Comparison of ENCODE assay signal across 15 mouse cellular contexts in genomic region chr8:125327551-125328262, GRCm38 (mm10).
DNase-seq lines count a peak whose midpoint lies in the region; ATAC-seq and TF ChIP-seq lines count a peak whose summit lies in the region.
"Had no signal": no experiment of that assay in that cellular context is flagged by ENCODE, and none has a peak within 500 bp of the region (broad histone marks: within the 10 kb centered on the region; RNA-seq: fewer than 3 reads in every experiment).

No protein-coding gene starts in this region.

- no peaks in the 10 kb centered on the region for H3K36me3 ChIP-seq in kidney, adult 2 months (ENCODE audit: control insufficient read depth, insufficient read depth, low read length)
- H3K36me3 ChIP-seq in ES-E14 (ENCODE audit: control insufficient read depth, insufficient read depth, low read length, poor library complexity, severe bottlenecking): no peaks in the 10 kb centered on the region
- H3K36me3 ChIP-seq in heart, embryonic 14.5 days (ENCODE audit: control insufficient read depth, insufficient read depth, low read length): no peaks in the 10 kb centered on the region
- H3K36me3 ChIP-seq in midbrain, embryonic 11.5 days (ENCODE audit: control insufficient read depth, insufficient read depth, low read length): no peaks in the 10 kb centered on the region
- H3K36me3 ChIP-seq: embryonic facial prominence, embryonic 13.5 days; G1E had no signal

- peak overlapping the region; percentile 60 for H3K4me2 ChIP-seq in heart, embryonic 14.5 days (ENCODE audit: low read length)
- H3K4me2 ChIP-seq in midbrain, embryonic 11.5 days: no peak overlapping the region
- H3K4me2 ChIP-seq: embryonic facial prominence, embryonic 13.5 days had no signal

- DNase-seq in adrenal gland, postnatal 14 days: peak; percentile 48
- DNase-seq in adrenal gland, postnatal 36 days: no peak
- peak; percentile 45 for DNase-seq in kidney, adult 2 months
- no peak for DNase-seq in kidney, postnatal 4 days
- DNase-seq in ES-E14 (ENCODE audit: low read depth, low spot score): peak; percentile 47
- no peak for DNase-seq in yolk sac, embryonic 10.5 days (ENCODE audit: low spot score)
- no peak for DNase-seq in midbrain, embryonic 11.5 days (ENCODE audit: low spot score, missing footprints)
- DNase-seq: cerebellum, postnatal 14 days; liver; right cerebral cortex, postnatal 25 days; thymus, adult 2 months had no signal

- 39% methylated on average over 13 of the region's 13 CpGs for WGBS in kidney, adult 2 months
- 25% methylated on average over 13 of the region's 13 CpGs for WGBS in heart, embryonic 14.5 days
- WGBS in midbrain, embryonic 11.5 days: 68% methylated on average over 13 of the region's 13 CpGs

- ATAC-seq in heart, embryonic 14.5 days (ENCODE audit: insufficient number of reproducible peaks, insufficient read depth, low FRiP score, low read depth): peak; percentile 14; the same call in 1 of the 2 replicates
- ATAC-seq in midbrain, embryonic 11.5 days (ENCODE audit: low FRiP score): no peak
- ATAC-seq: intestine, embryonic 16.5 days had no signal

- H3K4me1 ChIP-seq in kidney, adult 2 months (ENCODE audit: control insufficient read depth, insufficient read depth, low read length): peaks cover 7% of the 10 kb centered on the region
- H3K4me1 ChIP-seq in ES-E14 (ENCODE audit: control insufficient read depth in 2 of 2, insufficient read depth in 2 of 2, low read length in 2 of 2, poor library complexity in 1 of 2): peaks cover 4 to 9% of the 10 kb centered on the region in 2 experiments
- peaks cover 48 to 54% of the 10 kb centered on the region in 2 experiments for H3K4me1 ChIP-seq in heart, embryonic 14.5 days (ENCODE audit: control insufficient read depth in 2 of 2, insufficient read depth in 2 of 2, low read length in 2 of 2)
- H3K4me1 ChIP-seq in midbrain, embryonic 11.5 days (ENCODE audit: control insufficient read depth, insufficient read depth, low read length): peaks cover 6% of the 10 kb centered on the region; the same call in 1 of the 2 replicates

- no peak overlapping the region for H3K4me3 ChIP-seq in kidney, adult 2 months (ENCODE audit: insufficient read depth, low read depth, low read length)
- H3K4me3 ChIP-seq in ES-E14 (ENCODE audit: insufficient read depth in 1 of 2, low read depth in 1 of 2, low read length in 2 of 2, poor library complexity in 1 of 2, severe bottlenecking in 1 of 2): no peak overlapping the region
- peak overlapping the region; percentile 33 to 40 for H3K4me3 ChIP-seq in heart, embryonic 14.5 days (ENCODE audit: control insufficient read depth in 1 of 2, insufficient read depth in 1 of 2, low read depth in 1 of 2, low read length in 2 of 2)
- no peak overlapping the region for H3K4me3 ChIP-seq in midbrain, embryonic 11.5 days (ENCODE audit: low read depth, low read length)
- H3K4me3 ChIP-seq: embryonic facial prominence, embryonic 13.5 days had no signal

- H3K27ac ChIP-seq in kidney, adult 2 months (ENCODE audit: insufficient read depth, low read depth, low read length): no peak overlapping the region
- no peak overlapping the region for H3K27ac ChIP-seq in ES-E14 (ENCODE audit: insufficient read depth, low read depth, low read length, poor library complexity, severe bottlenecking)
- H3K27ac ChIP-seq in heart, embryonic 14.5 days (replicated peaks in 1 of 2; ENCODE audit: control insufficient read depth in 1 of 2, insufficient read depth in 1 of 2, low read depth in 2 of 2, low read length in 2 of 2): peak overlapping the region; percentile 93 to 94
- no peak overlapping the region for H3K27ac ChIP-seq in midbrain, embryonic 11.5 days (ENCODE audit: low read depth, low read length)
- H3K27ac ChIP-seq: embryonic facial prominence, embryonic 13.5 days had no signal

- no peak for TF ChIP-seq CTCF in kidney, adult 2 months (conservative IDR thresholded peaks at IDR 0.05; ENCODE audit: insufficient read depth, insufficient read length, low read depth, low read length)

- no peak overlapping the region for H3K9ac ChIP-seq in ES-E14 (ENCODE audit: insufficient read depth, low read depth, low read length, poor library complexity, severe bottlenecking)
- peak overlapping the region; percentile 82 for H3K9ac ChIP-seq in heart, embryonic 14.5 days (ENCODE audit: low read length)
- no peak overlapping the region for H3K9ac ChIP-seq in midbrain, embryonic 11.5 days (ENCODE audit: low read length)
- H3K9ac ChIP-seq: embryonic facial prominence, embryonic 13.5 days had no signal

- H3K9me3 ChIP-seq in ES-E14 (ENCODE audit: control insufficient read depth, insufficient read depth, low read depth, low read length): no peaks in the 10 kb centered on the region
- no peaks in the 10 kb centered on the region for H3K9me3 ChIP-seq in heart, embryonic 14.5 days (ENCODE audit: control insufficient read depth, low read length)
- H3K9me3 ChIP-seq in midbrain, embryonic 11.5 days (ENCODE audit: control insufficient read depth, low read length): no peaks in the 10 kb centered on the region
- H3K9me3 ChIP-seq: embryonic facial prominence, embryonic 13.5 days had no signal

- TF ChIP-seq POLR2A in kidney, adult 2 months (IDR thresholded peaks at IDR 0.05; ENCODE audit: low read depth, low read length): no peak

- no peaks in the 10 kb centered on the region for H3K27me3 ChIP-seq in kidney, adult 2 months (replicated peaks; ENCODE audit: control insufficient read depth, insufficient read depth, low read length)
- H3K27me3 ChIP-seq in heart, embryonic 14.5 days (ENCODE audit: control insufficient read depth, insufficient read depth, low read length): no peaks in the 10 kb centered on the region
- H3K27me3 ChIP-seq in midbrain, embryonic 11.5 days (ENCODE audit: control insufficient read depth, insufficient read depth, low read length): peaks cover 2% of the 10 kb centered on the region
- H3K27me3 ChIP-seq: embryonic facial prominence, embryonic 13.5 days had no signal

- in situ Hi-C loops in ES-E14 (cut with MboI; ENCODE audit: low sequenced_read_pairs in 2 of 2, unreplicated experiment in 2 of 2): no loop called here

TF ChIP-seq in ES-E14, 5 proteins besides CTCF, POLR2A, EP300 and RAD21:
- TF ChIP-seq CHD2 (IDR thresholded peaks at IDR 0.05; ENCODE audit: low read depth, low read length) (no peak; the same call in 1 of the 2 replicates), MAFK (IDR thresholded peaks at IDR 0.05; ENCODE audit: insufficient read depth, low read depth, low read length) (no peak), HCFC1 (IDR thresholded peaks at IDR 0.05; ENCODE audit: borderline replicate concordance, insufficient read depth, low read length) (no peak), ZC3H11A (IDR thresholded peaks at IDR 0.05; ENCODE audit: borderline replicate concordance, low read depth, low read length) (no peak)

Comparison
In these comparisons a context has a peak if more than half of its experiments do, and no peak if none do; other contexts are left out.
1. DNase-seq: peak in adrenal gland, postnatal 14 days (single experiment), kidney, adult 2 months (single experiment) and ES-E14 (single experiment); none in adrenal gland, postnatal 36 days (0 of 2), kidney, postnatal 4 days (0 of 2), yolk sac, embryonic 10.5 days (single experiment) and midbrain, embryonic 11.5 days (single experiment).
2. H3K27ac ChIP-seq: peak in heart, embryonic 14.5 days (2 of 2); none in kidney, adult 2 months (single experiment), ES-E14 (single experiment) and midbrain, embryonic 11.5 days (single experiment).
3. H3K4me3 ChIP-seq: peak in heart, embryonic 14.5 days (2 of 2); none in kidney, adult 2 months (single experiment), ES-E14 (0 of 2) and midbrain, embryonic 11.5 days (single experiment).